Mouse (Mus musculus): ENCODE results near the gene Tipin.

DNA sequence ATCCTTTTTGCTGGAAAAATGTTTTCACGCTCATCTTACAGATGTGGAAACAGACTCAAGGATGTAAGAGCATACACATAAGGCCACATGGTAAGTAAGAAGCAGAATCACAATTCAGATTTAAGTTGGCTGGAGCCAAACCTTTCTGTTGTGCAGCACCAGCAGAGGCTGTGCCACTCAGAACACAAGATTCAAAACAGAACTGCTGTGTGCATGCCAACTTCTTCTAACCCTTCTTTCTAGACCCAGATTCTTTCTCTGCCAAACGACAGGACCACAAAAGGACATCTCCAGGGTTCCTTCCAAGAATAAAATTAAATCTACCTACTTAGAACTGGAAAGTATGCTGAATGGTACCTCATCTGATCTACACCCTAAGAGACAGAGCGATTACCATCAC is 49.7 kb upstream of the Tipin start:
- no peak for TF ChIP-seq POLR2A (IDR thresholded peaks at IDR 0.05; ENCODE audit: low read depth, low read length)
- no peak for TF ChIP-seq CTCF (IDR thresholded peaks at IDR 0.05; ENCODE audit: borderline replicate concordance, insufficient read depth, low read length)
